Mouse (Mus musculus) midbrain, embryonic 11.5 days (tissue): Measurements from ENCODE around the gene Cd3eap. TPM values are rescaled to one million over a fixed set of nuclear protein-coding genes. Genes with fewer than 3 reads are reported as not detected.

Experiments used
- ATAC-seq: fragments of 200-750 bp; cut with Nextera tagmentation; 2 replicates; pipeline ENCODE4 v1.8.0; 2017; ENCODE audit warnings: moderate TSS enrichment, moderate library complexity; ENCODE audit not compliant: low FRiP score
- DNase-seq: peaks from one replicate; pipeline ENCODE4 v3.0.0; 2015; ENCODE audit warnings: low spot score; ENCODE audit errors: missing footprints
- H3K27ac ChIP-seq: fragments of 300-500 bp; sonication (generic); 2 replicates; pipeline ENCODE4 v1.5.1; 2014; ENCODE audit warnings: low read depth, low read length
- H3K27me3 ChIP-seq: fragments of 300-500 bp; sonication (generic); 2 replicates; pipeline ENCODE4 v1.6.1; 2014; ENCODE audit warnings: mild to moderate bottlenecking, low read length, moderate library complexity, mixed read lengths; ENCODE audit not compliant: control insufficient read depth, insufficient read depth
- H3K36me3 ChIP-seq: fragments of 300-500 bp; sonication (generic); 2 replicates; pipeline ENCODE4 v1.6.1; 2014; ENCODE audit warnings: mild to moderate bottlenecking, low read length, moderate library complexity, mixed read lengths; ENCODE audit not compliant: control insufficient read depth, insufficient read depth
- H3K4me1 ChIP-seq: fragments of 300-500 bp; sonication (generic); 2 replicates; pipeline ENCODE4 v1.6.1; 2014; ENCODE audit warnings: low read length; ENCODE audit not compliant: control insufficient read depth, insufficient read depth
- H3K4me2 ChIP-seq: fragments of 300-500 bp; sonication (generic); 2 replicates; pipeline ENCODE4 v1.6.1; 2014; ENCODE audit warnings: mild to moderate bottlenecking, moderate library complexity
- H3K4me3 ChIP-seq: fragments of 300-500 bp; sonication (generic); 2 replicates; pipeline ENCODE4 v1.5.1; 2014; ENCODE audit warnings: low read depth, low read length
- H3K9ac ChIP-seq: fragments of 300-500 bp; sonication (generic); 2 replicates; pipeline ENCODE4 v1.6.1; 2014; ENCODE audit warnings: low read length
- H3K9me3 ChIP-seq: fragments of 300-500 bp; sonication (generic); 2 replicates; pipeline ENCODE4 v1.6.1; 2016; ENCODE audit warnings: low read length; ENCODE audit not compliant: control insufficient read depth
- WGBS: fragments of 180-500 bp; shearing (Covaris S2); extraction: QIAGEN DNeasy Blood & Tissue Kit; methylation state at CpG from one replicate; pipeline ENCODE4 v1.1.7; 2014; 5-methylcytosine and 5-hydroxymethylcytosine counted together
- microRNA counts: library from miRNA; unstranded; fragments of <30 nt; microRNA quantifications from one replicate; lab custom pipeline; 2015
- microRNA-seq: library from miRNA; unstranded; fragments of <30 nt; microRNA quantifications from one replicate; pipeline ENCODE4, GENCODE M21; 2017
- polyA plus RNA-seq: library from polyadenylated mRNA; unstranded; fragments of >200 nt; fragmentation: Nextera tagmentation; extraction: Ambion mirVana; gene quantifications from 2 replicates; pipeline ENCODE4 v1.2.1, GENCODE M21; 2014

Cd3eap gene
- polyA plus RNA-seq, 1 experiment from 2014 or later, result 15.1 TPM

- peak overlapping the region; percentile 61 for H3K4me3 ChIP-seq
- no peaks in the 10 kb centered on the region for H3K36me3 ChIP-seq
- H3K9me3 ChIP-seq, result no peaks in the 10 kb centered on the region
- ATAC-seq (no peak), DNase-seq (peak; percentile 91)
- no peak overlapping the region for H3K27ac ChIP-seq
- peak overlapping the region; percentile 28 for H3K9ac ChIP-seq
- 1% methylated on average over 48 of the region's 48 CpGs for WGBS
- H3K4me2 ChIP-seq, result peak overlapping the region; percentile 73
- peaks cover 33% of the 10 kb centered on the region for H3K27me3 ChIP-seq
- peaks cover 24% of the 10 kb centered on the region for H3K4me1 ChIP-seq
Measured at GRCm38 (mm10) chr7:19309278-19309883, 49.9 kb downstream of the Cd3eap start.

- ATAC-seq (peak; percentile 80), DNase-seq (peak; percentile 99)
- Histone ChIP-seq H3K9ac (peak overlapping the region; percentile 49; the same call in 1 of the 2 replicates), H3K9me3 (no peaks in the 10 kb centered on the region), H3K27me3 (peaks cover 40% of the 10 kb centered on the region), H3K27ac (no peak overlapping the region; the same call in 1 of the 2 replicates), H3K4me3 (peak overlapping the region; percentile 61), H3K36me3 (no peaks in the 10 kb centered on the region), H3K4me1 (peaks cover 25% of the 10 kb centered on the region), H3K4me2 (peak overlapping the region; percentile 73)
- WGBS, result under 1% methylated on average over 58 of the region's 58 CpGs
Measured at GRCm38 (mm10) chr7:19308454-19309277, 50.6 kb downstream of the Cd3eap start.

GRCm38 (mm10) chr7:19307739-19308453, 51.4 kb downstream of the Cd3eap start:
- Histone ChIP-seq H3K36me3 (no peaks in the 10 kb centered on the region), H3K4me3 (peak overlapping the region; percentile 61), H3K27me3 (peaks cover 46% of the 10 kb centered on the region), H3K4me2 (peak overlapping the region; percentile 73), H3K4me1 (peaks cover 25% of the 10 kb centered on the region), H3K27ac (no peak overlapping the region; the same call in 1 of the 2 replicates), H3K9ac (peak overlapping the region; percentile 28; the same call in 1 of the 2 replicates), H3K9me3 (no peaks in the 10 kb centered on the region)
- WGBS, result 3% methylated on average over 17 of the region's 18 CpGs
- DNase-seq, result no peak
- ATAC-seq, result peak; percentile 53

GRCm38 (mm10) chr7:19306819-19307738, 52.2 kb downstream of the Cd3eap start:
- H3K4me1 ChIP-seq, result peaks cover 26% of the 10 kb centered on the region
- H3K4me3 ChIP-seq, result no peak overlapping the region
- 64% methylated on average over 25 of the region's 25 CpGs for WGBS
- no peaks in the 10 kb centered on the region for H3K36me3 ChIP-seq
- H3K27ac ChIP-seq, result no peak overlapping the region
- H3K9me3 ChIP-seq, result no peaks in the 10 kb centered on the region
- DNase-seq (peak; percentile 69), ATAC-seq (no peak)
- no peak overlapping the region for H3K4me2 ChIP-seq
- no peak overlapping the region for H3K9ac ChIP-seq
- H3K27me3 ChIP-seq, result peaks cover 50% of the 10 kb centered on the region

MicroRNAs within 50 kb of the gene (microRNA counts, 519-probe panel; counts per million panel counts)
- microRNA mmu-miR-343 (lab: Ali Mortazavi, UCI), result not detected

Small RNA genes within 50 kb of the gene (microRNA-seq; reads per million reads assigned to microRNA genes)
- gene Mir343, result not detected

Other genes with a start within 250 kb of the Cd3eap start
- 0.46 and 0.58 TPM in 2 replicates for gene Gm4969, start 241.1 kb downstream of the Cd3eap start, polyA plus RNA-seq
- 9.4 and 9.5 TPM in 2 replicates for gene Fbxo46, start 239.6 kb downstream of the Cd3eap start, polyA plus RNA-seq
- gene Qpctl, start 210.2 kb downstream of the Cd3eap start, polyA plus RNA-seq, result 10.7 and 11.4 TPM in 2 replicates
- gene Snrpd2, start 209.8 kb downstream of the Cd3eap start, polyA plus RNA-seq, result 156 and 160 TPM in 2 replicates
- 0.58 and 0.75 TPM in 2 replicates for gene Gipr, start 193.4 kb downstream of the Cd3eap start, polyA plus RNA-seq
- gene Eml2, start 183.1 kb downstream of the Cd3eap start, polyA plus RNA-seq, result 1.5 and 1.9 TPM in 2 replicates
- 1.5 and 1.7 TPM in 2 replicates for gene Gpr4, start 146.9 kb downstream of the Cd3eap start, polyA plus RNA-seq
- gene Opa3, start 131.1 kb downstream of the Cd3eap start, polyA plus RNA-seq, result 42.4 and 44.0 TPM in 2 replicates
- 46.0 and 46.9 TPM in 2 replicates for gene Vasp, start 87.7 kb downstream of the Cd3eap start, polyA plus RNA-seq
- 0.18 and 0.50 TPM in 2 replicates for gene Ppm1n, start 79.4 kb downstream of the Cd3eap start, polyA plus RNA-seq
- 48.5 and 53.2 TPM in 2 replicates for gene Rtn2, start 76.9 kb downstream of the Cd3eap start, polyA plus RNA-seq
- 0.04 TPM in 1 of 2 replicates, not detected in the other for gene Fosb, start 49.4 kb downstream of the Cd3eap start, polyA plus RNA-seq
- 111 and 118 TPM in 2 replicates for gene Ercc1, start 14.7 kb downstream of the Cd3eap start, polyA plus RNA-seq
- gene Ppp1r13l, start 266 bp upstream of the Cd3eap start, polyA plus RNA-seq, result 3.0 and 3.2 TPM in 2 replicates
- 10.3 and 10.9 TPM in 2 replicates for gene Ercc2, start 22.5 kb upstream of the Cd3eap start, polyA plus RNA-seq
- 0.37 and 1.4 TPM in 2 replicates for gene Klc3, start 44.6 kb upstream of the Cd3eap start, polyA plus RNA-seq
- not detected in 2 replicates for gene Ckm, start 45.3 kb upstream of the Cd3eap start, polyA plus RNA-seq
- 8.9 and 10.7 TPM in 2 replicates for gene Mark4, start 99.3 kb upstream of the Cd3eap start, polyA plus RNA-seq
- gene Exoc3l2, start 103.8 kb upstream of the Cd3eap start, polyA plus RNA-seq, result 0.77 and 1.1 TPM in 2 replicates
- gene Bloc1s3, start 148.9 kb upstream of the Cd3eap start, polyA plus RNA-seq, result 2.6 TPM in 2 replicates
- gene Trappc6a, start 148.9 kb upstream of the Cd3eap start, polyA plus RNA-seq, result 41.5 and 51.6 TPM in 2 replicates
- gene Nkpd1, start 158.4 kb upstream of the Cd3eap start, polyA plus RNA-seq, result not detected in 2 replicates
- gene Ppp1r37, start 203.6 kb upstream of the Cd3eap start, polyA plus RNA-seq, result 2.8 and 3.0 TPM in 2 replicates
- gene Zfp296, start 217.8 kb upstream of the Cd3eap start, polyA plus RNA-seq, result 0.10 and 0.20 TPM in 2 replicates
- 152 and 161 TPM in 2 replicates for gene Gemin7, start 218.1 kb upstream of the Cd3eap start, polyA plus RNA-seq
- gene Clasrp, start 245.0 kb upstream of the Cd3eap start, polyA plus RNA-seq, result 44.6 and 46.1 TPM in 2 replicates